12 mouse cellular contexts compared by ENCODE assay signal in the genomic region with DNA sequence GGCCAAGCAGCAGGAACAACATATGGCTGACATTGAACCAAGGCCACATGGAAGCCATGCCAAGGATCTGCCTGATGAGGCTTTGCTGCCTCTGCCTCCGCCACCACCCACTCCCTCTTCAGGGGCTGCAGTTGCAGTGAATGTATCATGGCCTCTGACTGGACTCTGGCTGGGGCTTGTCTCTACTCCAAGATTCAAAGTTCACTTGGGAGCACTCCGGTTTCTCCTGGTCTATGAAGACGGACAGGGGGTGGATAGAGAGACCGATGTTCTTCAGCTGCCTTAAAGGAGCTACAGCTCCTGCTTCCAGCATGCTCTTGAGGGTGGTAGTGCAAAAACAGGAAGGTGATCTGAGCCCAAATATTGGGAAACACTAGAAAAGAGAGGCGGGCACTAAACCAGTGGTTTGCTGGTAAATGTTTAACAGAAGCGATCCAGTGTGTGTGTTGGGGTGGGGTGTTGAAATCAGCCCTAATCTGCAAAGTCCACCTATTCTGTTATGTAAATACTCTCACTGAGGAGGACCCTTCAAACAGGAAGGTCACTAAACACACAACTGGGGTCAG. TPM values are rescaled to one million over a fixed set of nuclear protein-coding genes. Genes with fewer than 3 reads are reported as not detected.
DNase-seq lines count a peak whose midpoint lies in the region; ATAC-seq lines count a peak whose summit lies in the region.
"Had no signal": no experiment of that assay in that cellular context is flagged by ENCODE, and none has a peak within 500 bp of the region (broad histone marks: within the 10 kb centered on the region; RNA-seq: fewer than 3 reads in every experiment).

No protein-coding gene starts in this region.

- peak; percentile 42 for DNase-seq in heart, postnatal 4 days
- no peak for DNase-seq in heart, embryonic 10.5 days (ENCODE audit: low spot score)
- DNase-seq in left cerebral cortex, adult 9 months (ENCODE audit: low spot score in 2 of 2): no peak
- no peak for DNase-seq in cerebellum, adult 9-10 months
- no peak for DNase-seq in left cerebral cortex, adult 11 months (ENCODE audit: low spot score)
- DNase-seq: B cell, adult 2 months; midbrain, embryonic 14.5 days; retina, postnatal 1 day had no signal

- ATAC-seq in kidney, embryonic 16.5 days (ENCODE audit: low FRiP score, low TSS enrichment): peak; percentile 36; the same call in 1 of the 2 replicates
- peak; percentile 39; the same call in 1 of the 2 replicates for ATAC-seq in lung, embryonic 15.5 days (ENCODE audit: borderline replicate concordance, extremely low read depth, low FRiP score, low TSS enrichment)
- ATAC-seq in stomach, embryonic 15.5 days (ENCODE audit: insufficient read depth, low FRiP score, low read depth): peak; percentile 69
- ATAC-seq: Patski had no signal

- no peak overlapping the region for H3K9ac ChIP-seq in kidney, embryonic 16.5 days (replicated peaks; ENCODE audit: low read length)
- no peak overlapping the region for H3K9ac ChIP-seq in lung, embryonic 15.5 days
- H3K9ac ChIP-seq in stomach, embryonic 15.5 days: no peak overlapping the region

- no peaks in the 10 kb centered on the region for H3K9me3 ChIP-seq in heart, embryonic 10.5 days
- H3K9me3 ChIP-seq in kidney, embryonic 16.5 days (ENCODE audit: low read length): no peaks in the 10 kb centered on the region
- H3K9me3 ChIP-seq in lung, embryonic 15.5 days: no peaks in the 10 kb centered on the region
- H3K9me3 ChIP-seq in stomach, embryonic 15.5 days: no peaks in the 10 kb centered on the region

- WGBS in heart, embryonic 10.5 days: 76% methylated on average over 6 of the region's 6 CpGs
- WGBS in kidney, embryonic 16.5 days: 50% methylated on average over 6 of the region's 6 CpGs
- 39% methylated on average over 6 of the region's 6 CpGs for WGBS in lung, embryonic 15.5 days
- 46% methylated on average over 6 of the region's 6 CpGs for WGBS in stomach, embryonic 15.5 days

- H3K27me3 ChIP-seq in heart, embryonic 10.5 days (ENCODE audit: insufficient read depth, poor library complexity, severe bottlenecking): peaks cover 15% of the 10 kb centered on the region
- no peaks in the 10 kb centered on the region for H3K27me3 ChIP-seq in kidney, embryonic 16.5 days (ENCODE audit: insufficient read depth, low read length)
- no peaks in the 10 kb centered on the region for H3K27me3 ChIP-seq in lung, embryonic 15.5 days
- H3K27me3 ChIP-seq in stomach, embryonic 15.5 days (replicated peaks): no peaks in the 10 kb centered on the region
- H3K27me3 ChIP-seq: Patski had no signal

- H3K4me1 ChIP-seq in heart, embryonic 10.5 days: peaks cover 13% of the 10 kb centered on the region
- H3K4me1 ChIP-seq in kidney, embryonic 16.5 days (ENCODE audit: insufficient read depth, low read length): peaks cover 30% of the 10 kb centered on the region
- H3K4me1 ChIP-seq in lung, embryonic 15.5 days: peaks cover 30% of the 10 kb centered on the region
- peaks cover 33% of the 10 kb centered on the region for H3K4me1 ChIP-seq in stomach, embryonic 15.5 days

- H3K27ac ChIP-seq in heart, embryonic 10.5 days: no peak overlapping the region
- peak overlapping the region; percentile 89 for H3K27ac ChIP-seq in kidney, embryonic 16.5 days (ENCODE audit: low read length)
- peak overlapping the region; percentile 74 for H3K27ac ChIP-seq in lung, embryonic 15.5 days
- peak overlapping the region; percentile 82 for H3K27ac ChIP-seq in stomach, embryonic 15.5 days

- no peak overlapping the region for H3K4me3 ChIP-seq in heart, embryonic 10.5 days
- H3K4me3 ChIP-seq in kidney, embryonic 16.5 days (ENCODE audit: low read length): no peak overlapping the region
- H3K4me3 ChIP-seq in lung, embryonic 15.5 days: no peak overlapping the region
- no peak overlapping the region for H3K4me3 ChIP-seq in stomach, embryonic 15.5 days (replicated peaks)

- H3K4me2 ChIP-seq in kidney, embryonic 16.5 days (replicated peaks; ENCODE audit: low read depth, low read length): 0 out of 2 replicates have a peak overlapping the region, but pooled peaks have one; percentile 12
- peak overlapping the region; percentile 24; the same call in 1 of the 2 replicates for H3K4me2 ChIP-seq in lung, embryonic 15.5 days
- H3K4me2 ChIP-seq in stomach, embryonic 15.5 days: 0 out of 2 replicates have a peak overlapping the region, but pooled peaks have one; percentile 6

- H3K36me3 ChIP-seq in heart, embryonic 10.5 days: no peaks in the 10 kb centered on the region
- H3K36me3 ChIP-seq in kidney, embryonic 16.5 days (ENCODE audit: insufficient read depth, low read length): no peaks in the 10 kb centered on the region
- H3K36me3 ChIP-seq in lung, embryonic 15.5 days: no peaks in the 10 kb centered on the region
- H3K36me3 ChIP-seq in stomach, embryonic 15.5 days: no peaks in the 10 kb centered on the region

RNA-seq across cellular contexts. Expression of a gene that starts 3.7 kb away (rescaled TPM):
- total RNA-seq in heart, postnatal 4 days (2021): 10 to 100 TPM; 11.7 to 13.1 TPM
- polyA plus RNA-seq in heart, embryonic 10.5 days (2016; fragmentation: Nextera tagmentation; extraction: Ambion mirVana): 18.4 and 24.4 TPM in 2 replicates
- polyA plus RNA-seq in kidney, embryonic 16.5 days (2015; fragmentation: Nextera tagmentation; extraction: Ambion mirVana): 43.0 and 43.9 TPM in 2 replicates
- polyA plus RNA-seq in lung, embryonic 15.5 days (2015; fragmentation: Nextera tagmentation; extraction: Ambion mirVana): 35.3 and 39.9 TPM in 2 replicates
- polyA plus RNA-seq in stomach, embryonic 15.5 days (2015; fragmentation: Nextera tagmentation; extraction: Ambion mirVana): 31.3 and 31.9 TPM in 2 replicates

RNA-seq across cellular contexts. Expression of a gene that starts 6.3 kb away (rescaled TPM):
- total RNA-seq in heart, postnatal 4 days (2021): 10 to 100 TPM; 14.9 to 17.4 TPM
- polyA plus RNA-seq in heart, embryonic 10.5 days (2016; fragmentation: Nextera tagmentation; extraction: Ambion mirVana): 11.4 and 16.1 TPM in 2 replicates
- polyA plus RNA-seq in kidney, embryonic 16.5 days (2015; fragmentation: Nextera tagmentation; extraction: Ambion mirVana): 14.2 TPM in 2 replicates
- 13.5 and 15.2 TPM in 2 replicates for polyA plus RNA-seq in lung, embryonic 15.5 days (2015; fragmentation: Nextera tagmentation; extraction: Ambion mirVana)
- polyA plus RNA-seq in stomach, embryonic 15.5 days (2015; fragmentation: Nextera tagmentation; extraction: Ambion mirVana): 11.3 and 11.4 TPM in 2 replicates

RNA-seq across cellular contexts. Expression of a gene that starts 10.2 kb away (rescaled TPM):
- total RNA-seq in heart, postnatal 4 days (2021): 10 to 100 TPM; 80.4 to 86.8 TPM
- polyA plus RNA-seq in heart, embryonic 10.5 days (2016; fragmentation: Nextera tagmentation; extraction: Ambion mirVana): 101 and 113 TPM in 2 replicates
- 159 and 160 TPM in 2 replicates for polyA plus RNA-seq in kidney, embryonic 16.5 days (2015; fragmentation: Nextera tagmentation; extraction: Ambion mirVana)
- 119 and 120 TPM in 2 replicates for polyA plus RNA-seq in lung, embryonic 15.5 days (2015; fragmentation: Nextera tagmentation; extraction: Ambion mirVana)
- polyA plus RNA-seq in stomach, embryonic 15.5 days (2015; fragmentation: Nextera tagmentation; extraction: Ambion mirVana): 91.5 and 101 TPM in 2 replicates

RNA-seq across cellular contexts. Expression of a gene that starts 16.3 kb away (rescaled TPM):
- 10 to 100 TPM; 11.3 to 12.3 TPM for total RNA-seq in heart, postnatal 4 days (2021)
- polyA plus RNA-seq in heart, embryonic 10.5 days (2016; fragmentation: Nextera tagmentation; extraction: Ambion mirVana): 24.5 and 42.5 TPM in 2 replicates
- 10.6 and 34.9 TPM in 2 replicates for polyA plus RNA-seq in kidney, embryonic 16.5 days (2015; fragmentation: Nextera tagmentation; extraction: Ambion mirVana)
- 54.5 and 54.8 TPM in 2 replicates for polyA plus RNA-seq in lung, embryonic 15.5 days (2015; fragmentation: Nextera tagmentation; extraction: Ambion mirVana)
- polyA plus RNA-seq in stomach, embryonic 15.5 days (2015; fragmentation: Nextera tagmentation; extraction: Ambion mirVana): 53.6 and 58.0 TPM in 2 replicates

RNA-seq across cellular contexts. Expression of a gene that starts 22.7 kb away (rescaled TPM):
- total RNA-seq in heart, postnatal 4 days (2021): 100 to 1,000 TPM; 105 to 120 TPM
- 157 and 167 TPM in 2 replicates for polyA plus RNA-seq in heart, embryonic 10.5 days (2016; fragmentation: Nextera tagmentation; extraction: Ambion mirVana)
- polyA plus RNA-seq in kidney, embryonic 16.5 days (2015; fragmentation: Nextera tagmentation; extraction: Ambion mirVana): 131 and 143 TPM in 2 replicates
- polyA plus RNA-seq in lung, embryonic 15.5 days (2015; fragmentation: Nextera tagmentation; extraction: Ambion mirVana): 128 and 145 TPM in 2 replicates
- polyA plus RNA-seq in stomach, embryonic 15.5 days (2015; fragmentation: Nextera tagmentation; extraction: Ambion mirVana): 122 and 136 TPM in 2 replicates
